Mouse (Mus musculus) heart, embryonic 14.5 days (tissue): ENCODE measurements at regions not wholly inside any gene's neighbourhood (a gene's known extent, or its start where the extent isn't known, plus 50 kb on each side); places are given as distances from the start of the nearest gene placed in this dataset.

Experiments used
- ATAC-seq: fragments of 200-750 bp; cut with Nextera tagmentation; 2 replicates; pipeline ENCODE4 v1.8.0; 2017; ENCODE audit warnings: low read depth, moderate TSS enrichment; ENCODE audit not compliant: insufficient number of reproducible peaks, insufficient read depth, low FRiP score
- H3K27ac ChIP-seq, 2 experiments: fragments of 200-500 bp in 1 of 2; fragments of 300-500 bp in 1 of 2; sonication (generic) in 1 of 2; replicated peaks in 1 of 2; 2 replicates each; pipeline ENCODE4 v1.5.1; 2012 to 2014; ENCODE audit warnings: low read depth in 2 of 2, low read length in 2 of 2, control low read depth in 1 of 2, mild to moderate bottlenecking in 1 of 2, mixed read lengths in 1 of 2; ENCODE audit not compliant: control insufficient read depth in 1 of 2, insufficient read depth in 1 of 2
- H3K27me3 ChIP-seq: fragments of 300-500 bp; sonication (generic); 2 replicates; pipeline ENCODE4 v1.6.1; 2014; ENCODE audit warnings: mild to moderate bottlenecking, low read length, control low read depth; ENCODE audit not compliant: control insufficient read depth, insufficient read depth
- H3K36me3 ChIP-seq: fragments of 300-500 bp; sonication (generic); 2 replicates; pipeline ENCODE4 v1.6.1; 2014; ENCODE audit warnings: mild to moderate bottlenecking, control low read depth, low read length, mixed read lengths; ENCODE audit not compliant: control insufficient read depth, insufficient read depth
- H3K4me1 ChIP-seq, 2 experiments: fragments of 200-500 bp in 1 of 2; fragments of 300-500 bp in 1 of 2; sonication (generic) in 1 of 2; 2 replicates each; pipeline ENCODE4 v1.6.1; 2012 to 2014; ENCODE audit warnings: low read length in 2 of 2, control low read depth in 1 of 2, mixed read lengths in 1 of 2; ENCODE audit not compliant: control insufficient read depth in 2 of 2, insufficient read depth in 2 of 2
- H3K4me2 ChIP-seq: fragments of 300-500 bp; sonication (generic); 2 replicates; pipeline ENCODE4 v1.6.1; 2014; ENCODE audit warnings: mild to moderate bottlenecking, low read length
- H3K4me3 ChIP-seq, 2 experiments: fragments of 200-500 bp in 1 of 2; fragments of 300-500 bp in 1 of 2; sonication (generic) in 1 of 2; 2 replicates each; pipeline ENCODE4 v1.5.1; 2012 to 2014; ENCODE audit warnings: low read length in 2 of 2, mild to moderate bottlenecking in 2 of 2, control low read depth in 1 of 2, low read depth in 1 of 2, moderate library complexity in 1 of 2; ENCODE audit not compliant: control insufficient read depth in 1 of 2, insufficient read depth in 1 of 2
- H3K9ac ChIP-seq: fragments of 300-500 bp; sonication (generic); 2 replicates; pipeline ENCODE4 v1.6.1; 2014; ENCODE audit warnings: mild to moderate bottlenecking, low read length
- H3K9me3 ChIP-seq: fragments of 300-500 bp; sonication (generic); 2 replicates; pipeline ENCODE4 v1.6.1; 2016; ENCODE audit warnings: low read length, control low read depth; ENCODE audit not compliant: control insufficient read depth
- WGBS: fragments of 180-500 bp; shearing (Covaris S2); extraction: QIAGEN DNeasy Blood & Tissue Kit; methylation state at CpG from one replicate; pipeline ENCODE4 v1.1.7; 2014; 5-methylcytosine and 5-hydroxymethylcytosine counted together

DNA sequence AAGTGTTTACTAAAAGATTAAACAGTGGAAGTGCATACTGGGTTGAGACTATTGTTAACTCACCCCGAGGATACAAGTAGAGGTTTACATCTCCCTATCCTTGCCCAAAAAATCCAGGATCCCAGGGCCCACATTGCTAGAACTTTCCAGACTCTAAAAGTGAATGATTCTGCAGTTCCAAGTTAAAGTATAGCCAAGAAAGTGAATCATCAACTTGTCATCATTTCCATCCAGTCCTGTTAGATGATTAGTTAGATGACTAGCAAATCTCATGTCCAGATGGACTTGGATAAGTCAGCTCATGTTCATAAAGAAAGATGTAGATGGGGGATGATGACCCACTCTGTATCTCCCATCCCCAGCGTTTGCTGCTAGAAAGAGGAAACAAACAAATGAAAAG lies 155.5 kb downstream of the Tbx18 start:
- H3K9me3 ChIP-seq = no peaks in the 10 kb centered on the region
- H3K4me1 ChIP-seq = 0 out of 4 replicates have a peak, but pooled peaks cover 0 to 4% of the 10 kb centered on the region in 2 experiments
- no peak for ATAC-seq
- H3K27me3 ChIP-seq = no peaks in the 10 kb centered on the region
- H3K4me2 ChIP-seq = no peak overlapping the region
- no peak overlapping the region for H3K4me3 ChIP-seq
- no peak overlapping the region for H3K27ac ChIP-seq
- H3K9ac ChIP-seq = no peak overlapping the region
- no peaks in the 10 kb centered on the region for H3K36me3 ChIP-seq
- 64% methylated on average over 2 of the region's 2 CpGs for WGBS

DNA sequence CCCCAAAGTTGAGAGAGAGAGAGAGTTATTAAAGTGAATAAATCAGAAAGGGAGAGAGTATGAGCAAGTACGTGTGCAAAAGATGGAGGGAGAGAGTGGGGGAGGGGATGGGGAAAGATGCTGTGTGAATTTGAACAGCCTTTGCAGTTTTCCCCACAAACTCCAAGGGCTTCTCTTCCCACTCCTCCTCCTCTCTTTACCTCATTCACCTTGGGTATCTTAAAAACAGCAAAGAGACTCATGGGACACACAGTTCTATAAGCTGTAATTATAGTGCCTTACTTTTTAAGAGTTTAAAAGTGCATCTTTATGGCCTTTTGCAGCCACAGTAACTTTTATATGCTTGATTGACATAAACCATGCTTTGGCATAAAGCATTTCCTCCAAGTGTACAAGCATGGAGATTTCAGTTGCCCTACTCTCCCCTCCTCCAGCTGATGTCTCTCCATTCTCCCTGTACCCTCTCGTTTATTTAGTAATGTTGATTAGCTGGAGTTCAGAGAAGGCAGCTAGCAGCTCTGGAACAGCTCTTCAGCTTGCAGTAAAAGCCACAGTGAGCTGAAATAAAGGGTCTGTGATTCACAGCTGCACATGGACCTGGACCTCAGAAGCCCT lies 156.7 kb downstream of the Tbx18 start:
- no peaks in the 10 kb centered on the region for H3K9me3 ChIP-seq
- H3K27ac ChIP-seq = no peak overlapping the region
- H3K36me3 ChIP-seq = no peaks in the 10 kb centered on the region
- WGBS = 18% methylated on average over 2 of the region's 2 CpGs
- no peak overlapping the region for H3K9ac ChIP-seq
- H3K27me3 ChIP-seq = no peaks in the 10 kb centered on the region
- no peak overlapping the region for H3K4me3 ChIP-seq
- 0 out of 4 replicates have a peak, but pooled peaks cover 0 to 4% of the 10 kb centered on the region in 2 experiments for H3K4me1 ChIP-seq
- no peak for ATAC-seq
- H3K4me2 ChIP-seq = no peak overlapping the region

DNA sequence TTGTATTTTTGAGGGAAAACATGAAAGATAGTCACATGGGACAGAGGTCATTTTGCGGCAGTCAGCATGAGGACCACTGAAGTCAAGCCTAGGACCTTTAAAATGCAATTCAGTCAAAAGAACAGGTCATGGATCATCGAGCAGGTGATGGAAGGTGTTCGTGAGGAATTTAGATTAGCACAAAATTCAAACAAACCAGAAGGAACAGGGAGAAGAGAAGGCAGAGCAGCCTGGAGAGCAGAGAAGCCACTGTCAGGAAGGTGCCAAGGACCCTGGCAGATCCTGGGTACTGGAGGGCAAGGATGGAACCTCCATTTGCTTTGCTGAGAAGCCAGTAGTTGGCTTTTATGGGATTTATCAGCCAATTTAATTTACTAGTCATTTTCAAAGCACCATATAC lies 167.8 kb downstream of the Tbx18 start:
- H3K9ac ChIP-seq = no peak overlapping the region
- H3K36me3 ChIP-seq = no peaks in the 10 kb centered on the region
- 86% methylated on average over 3 of the region's 3 CpGs for WGBS
- H3K9me3 ChIP-seq = no peaks in the 10 kb centered on the region
- peaks cover 2 to 3% of the 10 kb centered on the region in 2 experiments; a peak in 1 of 4 replicates for H3K4me1 ChIP-seq
- H3K4me2 ChIP-seq = no peak overlapping the region
- no peaks in the 10 kb centered on the region for H3K27me3 ChIP-seq
- no peak overlapping the region for H3K4me3 ChIP-seq
- no peak overlapping the region for H3K27ac ChIP-seq
- no peak for ATAC-seq

DNA sequence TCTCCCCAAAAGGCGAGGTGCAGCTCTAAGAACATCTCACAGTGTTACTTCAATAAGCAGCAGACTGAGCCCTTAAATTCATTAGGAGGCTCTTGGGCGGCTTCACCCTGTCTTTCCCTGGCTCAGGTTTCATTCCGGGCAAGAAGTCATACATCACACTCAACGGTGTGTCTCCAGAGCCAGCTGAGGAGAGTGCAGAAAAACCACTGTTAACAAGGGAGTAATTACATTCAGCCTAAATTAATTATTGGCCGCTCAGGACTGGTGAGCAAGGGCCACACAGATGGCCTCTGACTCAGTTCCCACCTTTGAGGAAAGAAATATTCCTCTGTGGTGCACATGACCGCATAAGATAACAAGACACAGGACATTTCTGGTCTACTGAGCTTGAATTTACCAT lies 168.3 kb downstream of the Tbx18 start:
- Histone ChIP-seq H3K27me3 (no peaks in the 10 kb centered on the region), H3K9ac (no peak overlapping the region), H3K9me3 (no peaks in the 10 kb centered on the region), H3K4me1 (peaks cover 3 to 4% of the 10 kb centered on the region in 2 experiments), H3K4me2 (no peak overlapping the region), H3K36me3 (no peaks in the 10 kb centered on the region), H3K27ac (no peak overlapping the region), H3K4me3 (no peak overlapping the region)
- 69% methylated on average over 6 of the region's 6 CpGs for WGBS
- no peak for ATAC-seq

DNA sequence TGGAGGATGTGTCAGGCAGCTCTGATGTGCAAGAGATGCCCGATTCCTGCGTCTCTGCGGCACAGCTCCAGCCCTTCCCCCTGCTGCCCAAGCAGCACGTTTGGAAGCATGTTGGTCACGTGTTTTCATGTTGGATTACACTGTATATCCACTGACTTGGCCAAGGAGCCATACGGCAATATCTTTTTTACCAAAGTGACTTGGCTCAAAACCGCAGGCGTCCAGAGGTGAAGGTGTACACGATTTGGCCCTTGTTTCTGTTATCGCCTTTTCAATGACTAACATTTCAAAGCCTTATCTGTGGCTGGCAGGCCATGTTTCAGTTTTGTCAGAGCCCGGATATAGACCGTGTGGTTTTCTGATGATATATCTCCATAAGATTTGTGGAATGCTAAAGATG lies 173.2 kb downstream of the Tbx18 start:
- ATAC-seq = peak; percentile 92
- Histone ChIP-seq H3K9me3 (no peaks in the 10 kb centered on the region), H3K4me3 (0 out of 4 replicates have a peak overlapping the region, but pooled peaks of 1 of the 2 experiments have one; percentile 6), H3K4me1 (peaks cover 8 to 14% of the 10 kb centered on the region in 2 experiments), H3K27me3 (no peaks in the 10 kb centered on the region), H3K9ac (no peak overlapping the region), H3K27ac (peak overlapping the region; percentile 70 to 71), H3K36me3 (no peaks in the 10 kb centered on the region), H3K4me2 (peak overlapping the region; percentile 45)
- 11% methylated on average over 12 of the region's 12 CpGs for WGBS

DNA sequence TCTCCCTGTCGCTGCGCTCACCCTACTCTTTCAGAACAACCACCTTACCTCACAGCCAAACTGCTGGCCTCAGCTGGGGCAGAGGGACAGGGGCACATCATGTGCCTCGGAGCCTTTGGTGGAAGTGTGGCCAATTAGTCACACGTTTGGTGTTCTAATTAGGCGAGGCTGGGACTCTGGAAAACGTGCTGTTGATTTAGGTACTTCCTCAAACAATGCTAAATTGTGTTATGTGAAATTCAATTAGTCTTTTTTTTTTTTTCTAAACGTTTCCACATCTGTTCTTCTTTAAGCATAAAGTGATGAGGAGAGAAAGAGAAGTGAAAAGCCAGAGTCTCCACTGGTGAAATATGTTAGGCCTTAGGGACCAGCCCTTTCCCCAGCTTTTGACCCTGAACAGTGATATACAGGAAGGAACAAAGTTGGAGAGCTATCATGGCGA lies 174.1 kb downstream of the Tbx18 start:
- 30% methylated on average over 8 of the region's 8 CpGs for WGBS
- no peak for ATAC-seq
- peak overlapping the region in 1 of 2 experiments; percentile 59; a peak in 1 of 4 replicates for H3K27ac ChIP-seq

DNA sequence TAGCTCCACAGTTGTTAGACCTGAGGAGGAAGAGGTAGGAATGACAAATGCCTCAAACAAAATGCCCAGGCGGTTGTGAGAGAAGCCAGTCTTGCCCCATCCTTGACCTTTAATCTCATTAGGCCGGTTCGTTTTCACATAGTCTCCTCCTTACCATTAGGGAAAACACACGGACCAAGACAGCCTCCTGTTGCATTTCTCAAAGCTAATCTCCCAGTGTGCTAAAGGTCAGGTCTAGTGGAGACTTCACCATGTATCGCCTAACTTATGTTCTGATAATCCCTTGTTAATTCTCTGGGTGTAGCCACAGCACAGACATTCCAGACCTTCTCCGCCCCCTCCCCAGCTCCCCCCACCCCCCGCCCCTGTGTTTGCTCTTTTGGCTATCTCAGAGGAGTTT lies 174.5 kb downstream of the Tbx18 start:
- H3K9me3 ChIP-seq = no peaks in the 10 kb centered on the region
- no peak overlapping the region for H3K4me3 ChIP-seq
- H3K4me1 ChIP-seq = peaks cover 8 to 14% of the 10 kb centered on the region in 2 experiments
- whole genome bisulfite sequencing = 21% methylated on average over 7 of the region's 7 CpGs
- no peak overlapping the region for H3K4me2 ChIP-seq
- no peaks in the 10 kb centered on the region for H3K36me3 ChIP-seq
- no peaks in the 10 kb centered on the region for H3K27me3 ChIP-seq
- H3K27ac ChIP-seq = no peak overlapping the region
- no peak overlapping the region for H3K9ac ChIP-seq
- ATAC-seq = no peak

More for the DNA sequence above, 174.1 kb downstream of the Tbx18 start:
- H3K9ac ChIP-seq = no peak overlapping the region
- no peaks in the 10 kb centered on the region for H3K9me3 ChIP-seq
- peaks cover 8 to 14% of the 10 kb centered on the region in 2 experiments for H3K4me1 ChIP-seq
- no peaks in the 10 kb centered on the region for H3K36me3 ChIP-seq
- H3K4me2 ChIP-seq = no peak overlapping the region
- no peak overlapping the region for H3K4me3 ChIP-seq
- H3K27me3 ChIP-seq = no peaks in the 10 kb centered on the region

DNA sequence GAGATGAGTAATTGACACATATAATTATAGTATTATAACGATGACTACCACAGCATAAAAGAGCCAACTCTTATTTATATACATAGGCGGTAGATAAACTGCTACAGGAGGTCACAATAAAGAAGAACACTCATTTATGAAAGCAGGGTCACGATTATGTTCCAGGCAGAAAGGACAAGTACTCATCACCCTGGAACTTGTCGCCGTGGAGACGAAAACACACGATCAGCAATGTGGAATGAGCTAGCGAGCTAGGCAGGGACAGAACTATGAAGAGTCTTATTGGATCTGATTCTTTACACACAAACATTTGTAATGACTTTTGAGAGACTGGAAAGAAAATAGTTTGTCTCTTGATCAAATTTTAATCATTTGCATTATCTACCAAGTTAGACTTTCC lies 197.9 kb downstream of the Tbx18 start:
- Histone ChIP-seq H3K9ac (no peak overlapping the region), H3K9me3 (no peaks in the 10 kb centered on the region), H3K36me3 (no peaks in the 10 kb centered on the region), H3K4me3 (no peak overlapping the region), H3K4me1 (no peaks in the 10 kb centered on the region), H3K27me3 (no peaks in the 10 kb centered on the region), H3K4me2 (no peak overlapping the region), H3K27ac (no peak overlapping the region)
- 49% methylated on average over 8 of the region's 8 CpGs for WGBS
- no peak for ATAC-seq
